Mouse (Mus musculus): Measurements from ENCODE around the gene Dnaaf1. TPM values are rescaled to one million over a fixed set of nuclear protein-coding genes. Genes with fewer than 3 reads are reported as not detected.

Gene Dnaaf1
- polyA plus RNA-seq, 1 experiment from 2014 or later, result 0.13 TPM

- no peak for DNase-seq
- Histone ChIP-seq H3K4me2 (ENCODE audit: low read length) (no peak overlapping the region), H3K36me3 (ENCODE audit: control insufficient read depth, insufficient read depth, low read length) (no peaks in the 10 kb centered on the region), H3K9ac (replicated peaks; ENCODE audit: low read length) (no peak overlapping the region), H3K4me1 (ENCODE audit: control insufficient read depth, insufficient read depth, low read length) (no peaks in the 10 kb centered on the region), H3K27ac (replicated peaks; ENCODE audit: low read depth, low read length) (no peak overlapping the region), H3K9me3 (ENCODE audit: control insufficient read depth, low read length) (no peaks in the 10 kb centered on the region), H3K4me3 (replicated peaks; ENCODE audit: low read depth, low read length) (no peak overlapping the region), H3K27me3 (ENCODE audit: control insufficient read depth, insufficient read depth, low read length) (0 out of 2 replicates have a peak, but pooled peaks cover 8% of the 10 kb centered on the region)
- WGBS, result 87% methylated on average over 5 of the region's 5 CpGs
- ATAC-seq (ENCODE audit: low FRiP score, low TSS enrichment), result no peak
Observed at GRCm38 (mm10) chr8:119580441-119581161, 5.6 kb downstream of the Dnaaf1 start.

DNA sequence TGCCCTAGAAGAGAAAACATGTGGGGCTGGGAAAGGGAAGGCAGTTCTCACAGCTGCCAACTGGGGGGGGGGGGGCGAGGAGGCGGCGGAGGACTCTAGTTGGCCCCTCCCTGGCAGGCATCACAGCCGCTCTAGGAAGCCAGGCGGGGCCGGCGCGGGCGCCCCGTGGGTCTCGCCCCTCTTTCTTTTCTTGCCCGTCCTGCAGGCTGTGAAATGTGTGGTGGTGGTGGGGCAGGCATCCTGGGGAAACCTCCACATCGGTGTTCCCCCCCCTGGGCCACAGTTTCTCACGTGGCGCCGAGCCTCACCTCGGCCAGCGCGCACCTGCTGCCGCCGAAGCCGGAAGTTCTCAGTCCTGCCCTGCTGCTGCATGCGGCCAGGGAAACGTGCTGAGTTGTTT, 10.9 kb downstream of the Dnaaf1 start:
- DNase-seq (no peak), ATAC-seq (ENCODE audit: low FRiP score, low TSS enrichment) (no peak)
- no peaks in the 10 kb centered on the region for H3K27me3 ChIP-seq (ENCODE audit: control insufficient read depth, insufficient read depth, low read length)
- WGBS, result 18% methylated on average over 24 of the region's 24 CpGs
- H3K4me2 ChIP-seq (ENCODE audit: low read length), result peak overlapping the region; percentile 50
- no peaks in the 10 kb centered on the region for H3K36me3 ChIP-seq (ENCODE audit: control insufficient read depth, insufficient read depth, low read length)
- H3K4me1 ChIP-seq (ENCODE audit: control insufficient read depth, insufficient read depth, low read length), result no peaks in the 10 kb centered on the region
- no peaks in the 10 kb centered on the region for H3K9me3 ChIP-seq (ENCODE audit: control insufficient read depth, low read length)
- H3K9ac ChIP-seq (replicated peaks; ENCODE audit: low read length), result 0 out of 2 replicates have a peak overlapping the region, but pooled peaks have one; percentile 23
- H3K4me3 ChIP-seq (replicated peaks; ENCODE audit: low read depth, low read length), result peak overlapping the region; percentile 22
- no peak overlapping the region for H3K27ac ChIP-seq (replicated peaks; ENCODE audit: low read depth, low read length)

DNA sequence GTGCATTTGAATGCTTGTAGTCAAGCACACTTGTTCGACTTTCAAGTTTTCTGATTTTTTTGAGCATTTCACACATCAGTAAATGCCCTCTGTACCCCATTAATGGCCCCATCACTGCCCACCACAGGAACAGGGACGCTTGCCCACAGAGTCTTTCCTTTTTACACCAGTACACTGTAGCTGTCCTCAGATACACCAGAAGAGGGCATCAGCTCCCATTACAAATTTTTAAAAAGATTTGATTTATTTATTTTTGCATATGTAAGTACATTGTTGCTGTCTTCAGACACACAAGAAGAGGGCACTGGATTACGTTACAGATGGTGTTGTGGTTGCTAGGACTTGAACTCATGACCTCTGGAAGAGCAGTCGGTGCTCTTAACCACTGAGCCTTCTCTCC, 13.3 kb downstream of the Dnaaf1 start:
- DNase-seq, result no peak
- Histone ChIP-seq H3K27ac (replicated peaks; ENCODE audit: low read depth, low read length) (no peak overlapping the region), H3K36me3 (ENCODE audit: control insufficient read depth, insufficient read depth, low read length) (no peaks in the 10 kb centered on the region), H3K9ac (replicated peaks; ENCODE audit: low read length) (no peak overlapping the region), H3K9me3 (ENCODE audit: control insufficient read depth, low read length) (no peaks in the 10 kb centered on the region), H3K4me2 (ENCODE audit: low read length) (no peak overlapping the region), H3K4me1 (ENCODE audit: control insufficient read depth, insufficient read depth, low read length) (no peaks in the 10 kb centered on the region), H3K27me3 (ENCODE audit: control insufficient read depth, insufficient read depth, low read length) (no peaks in the 10 kb centered on the region), H3K4me3 (replicated peaks; ENCODE audit: low read depth, low read length) (no peak overlapping the region)
- ATAC-seq (ENCODE audit: low FRiP score, low TSS enrichment), result no peak
- 67% methylated on average over 4 of the region's 4 CpGs for WGBS

- Histone ChIP-seq H3K27ac (replicated peaks; ENCODE audit: low read depth, low read length) (no peak overlapping the region), H3K4me3 (replicated peaks; ENCODE audit: low read depth, low read length) (no peak overlapping the region), H3K27me3 (ENCODE audit: control insufficient read depth, insufficient read depth, low read length) (no peaks in the 10 kb centered on the region), H3K36me3 (ENCODE audit: control insufficient read depth, insufficient read depth, low read length) (no peaks in the 10 kb centered on the region), H3K4me1 (ENCODE audit: control insufficient read depth, insufficient read depth, low read length) (no peaks in the 10 kb centered on the region), H3K9ac (replicated peaks; ENCODE audit: low read length) (no peak overlapping the region), H3K4me2 (ENCODE audit: low read length) (no peak overlapping the region), H3K9me3 (ENCODE audit: control insufficient read depth, low read length) (no peaks in the 10 kb centered on the region)
- 15% methylated on average over 10 of the region's 10 CpGs for WGBS
- ATAC-seq (ENCODE audit: low FRiP score, low TSS enrichment), result no peak
- DNase-seq, result peak; percentile 25
Observed at GRCm38 (mm10) chr8:119588844-119589243, 13.8 kb downstream of the Dnaaf1 start.

DNA sequence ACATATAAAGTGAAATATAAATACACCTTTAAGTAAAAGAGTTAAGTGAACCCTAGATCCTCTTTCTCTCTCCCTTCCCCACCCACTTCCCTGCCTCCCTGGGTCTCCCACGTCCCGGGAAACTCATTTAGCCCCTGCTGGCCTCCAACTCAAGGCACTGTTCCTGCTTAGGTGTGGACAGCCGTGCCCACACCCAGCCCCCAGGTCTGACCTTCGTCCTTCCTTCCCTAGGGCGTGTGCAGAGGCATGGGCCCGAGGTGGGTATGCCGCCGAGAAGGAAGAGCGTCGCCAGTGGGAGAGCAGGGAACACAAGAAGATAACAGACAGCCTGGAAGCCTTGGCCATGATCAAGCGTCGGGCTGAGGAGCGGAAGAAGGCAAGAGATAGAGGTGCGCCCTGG, 15.3 kb downstream of the Dnaaf1 start:
- Histone ChIP-seq H3K27me3 (ENCODE audit: control insufficient read depth, insufficient read depth, low read length) (no peaks in the 10 kb centered on the region), H3K9me3 (ENCODE audit: control insufficient read depth, low read length) (no peaks in the 10 kb centered on the region), H3K36me3 (ENCODE audit: control insufficient read depth, insufficient read depth, low read length) (no peaks in the 10 kb centered on the region), H3K4me1 (ENCODE audit: control insufficient read depth, insufficient read depth, low read length) (no peaks in the 10 kb centered on the region), H3K9ac (replicated peaks; ENCODE audit: low read length) (no peak overlapping the region), H3K4me2 (ENCODE audit: low read length) (no peak overlapping the region), H3K4me3 (replicated peaks; ENCODE audit: low read depth, low read length) (no peak overlapping the region), H3K27ac (replicated peaks; ENCODE audit: low read depth, low read length) (no peak overlapping the region)
- WGBS, result 87% methylated on average over 14 of the region's 14 CpGs
- DNase-seq (no peak), ATAC-seq (ENCODE audit: low FRiP score, low TSS enrichment) (no peak)

- DNase-seq (no peak), ATAC-seq (ENCODE audit: low FRiP score, low TSS enrichment) (no peak)
- Histone ChIP-seq H3K4me1 (ENCODE audit: control insufficient read depth, insufficient read depth, low read length) (no peaks in the 10 kb centered on the region), H3K4me2 (ENCODE audit: low read length) (no peak overlapping the region), H3K9me3 (ENCODE audit: control insufficient read depth, low read length) (no peaks in the 10 kb centered on the region), H3K27ac (replicated peaks; ENCODE audit: low read depth, low read length) (no peak overlapping the region), H3K9ac (replicated peaks; ENCODE audit: low read length) (no peak overlapping the region), H3K27me3 (ENCODE audit: control insufficient read depth, insufficient read depth, low read length) (no peaks in the 10 kb centered on the region), H3K4me3 (replicated peaks; ENCODE audit: low read depth, low read length) (no peak overlapping the region), H3K36me3 (ENCODE audit: control insufficient read depth, insufficient read depth, low read length) (peaks cover 6% of the 10 kb centered on the region; the same call in 1 of the 2 replicates)
- WGBS, result 89% methylated on average over 7 of the region's 7 CpGs
Observed at GRCm38 (mm10) chr8:119591456-119591855, 16.4 kb downstream of the Dnaaf1 start.

DNA sequence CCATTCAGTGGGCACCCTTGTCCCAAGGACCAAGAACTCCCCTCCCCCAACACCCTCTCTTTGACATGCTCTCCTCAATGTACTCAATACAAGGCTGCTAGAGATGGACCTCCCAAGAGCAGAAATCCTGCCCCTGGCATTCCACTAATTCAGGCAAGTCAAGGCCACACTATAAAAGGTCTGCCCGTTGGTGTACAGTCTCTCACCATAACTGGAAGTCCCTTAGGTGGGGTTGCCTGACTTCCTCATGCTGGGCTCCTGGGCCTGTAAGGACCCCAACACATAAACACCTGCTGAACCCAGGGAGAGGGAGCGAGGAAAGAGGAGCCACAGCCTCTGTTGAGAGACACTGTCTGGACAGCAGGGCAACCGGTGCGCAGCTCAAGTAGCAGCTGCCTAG, 28.7 kb downstream of the Dnaaf1 start:
- no peak for ATAC-seq (ENCODE audit: low FRiP score, low TSS enrichment)
- 92% methylated on average over 4 of the region's 4 CpGs for WGBS
- Histone ChIP-seq H3K9ac (replicated peaks; ENCODE audit: low read length) (peak overlapping the region; percentile 76), H3K4me1 (ENCODE audit: control insufficient read depth, insufficient read depth, low read length) (peaks cover 9% of the 10 kb centered on the region), H3K4me2 (ENCODE audit: low read length) (peak overlapping the region; percentile 89), H3K36me3 (ENCODE audit: control insufficient read depth, insufficient read depth, low read length) (peaks cover 40% of the 10 kb centered on the region), H3K27me3 (ENCODE audit: control insufficient read depth, insufficient read depth, low read length) (no peaks in the 10 kb centered on the region), H3K27ac (replicated peaks; ENCODE audit: low read depth, low read length) (no peak overlapping the region), H3K9me3 (ENCODE audit: control insufficient read depth, low read length) (no peaks in the 10 kb centered on the region), H3K4me3 (replicated peaks; ENCODE audit: low read depth, low read length) (peak overlapping the region; percentile 75; the same call in 1 of the 2 replicates)
- no peak for DNase-seq

GRCm38 (mm10) chr8:119604398-119604803, 29.4 kb downstream of the Dnaaf1 start:
- peaks cover 34% of the 10 kb centered on the region for H3K36me3 ChIP-seq (ENCODE audit: control insufficient read depth, insufficient read depth, low read length)
- no peak overlapping the region for H3K27ac ChIP-seq (replicated peaks; ENCODE audit: low read depth, low read length)
- peaks cover 9% of the 10 kb centered on the region for H3K4me1 ChIP-seq (ENCODE audit: control insufficient read depth, insufficient read depth, low read length)
- peak overlapping the region; percentile 76 for H3K9ac ChIP-seq (replicated peaks; ENCODE audit: low read length)
- H3K4me2 ChIP-seq (ENCODE audit: low read length), result peak overlapping the region; percentile 89
- H3K27me3 ChIP-seq (ENCODE audit: control insufficient read depth, insufficient read depth, low read length), result no peaks in the 10 kb centered on the region
- DNase-seq (no peak), ATAC-seq (ENCODE audit: low FRiP score, low TSS enrichment) (no peak)
- WGBS, result 46% methylated on average over 12 of the region's 12 CpGs
- peak overlapping the region; percentile 75 for H3K4me3 ChIP-seq (replicated peaks; ENCODE audit: low read depth, low read length)
- no peaks in the 10 kb centered on the region for H3K9me3 ChIP-seq (ENCODE audit: control insufficient read depth, low read length)

DNA sequence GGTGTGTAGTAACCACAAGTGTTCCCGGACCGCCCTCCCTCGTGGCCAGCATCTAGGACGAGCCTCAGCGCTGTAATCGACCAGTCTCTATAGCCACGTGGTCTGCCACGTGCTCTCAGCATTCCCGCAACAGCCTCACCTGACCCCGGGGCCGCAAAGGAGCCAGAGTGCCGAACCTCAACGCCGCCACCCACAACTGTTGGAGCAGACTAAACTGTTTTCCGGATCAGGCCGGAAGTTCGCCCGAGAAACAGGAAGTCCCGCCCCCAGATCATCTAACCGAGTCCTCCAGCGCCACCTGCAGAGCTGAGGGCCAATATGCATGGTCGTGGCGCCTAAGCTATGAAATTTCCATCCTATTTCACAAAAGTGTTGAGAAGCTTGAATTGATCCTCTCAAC, 30.0 kb downstream of the Dnaaf1 start, which contains the start of gene Taf1c:
Taf1c (minus strand) TSS at position 227 of the 400 bp plus-strand sequence.
- ATAC-seq (ENCODE audit: low FRiP score, low TSS enrichment) (peak; percentile 72; the same call in 1 of the 2 replicates), DNase-seq (peak; percentile 98)
- Histone ChIP-seq H3K4me3 (replicated peaks; ENCODE audit: low read depth, low read length) (peak within 1 kb of the TSS; percentile 75), H3K27ac (replicated peaks; ENCODE audit: low read depth, low read length) (0 out of 2 replicates have a peak within 1 kb of the TSS, but pooled peaks have one; percentile 41), H3K9ac (replicated peaks; ENCODE audit: low read length) (peak within 1 kb of the TSS; percentile 76), H3K4me2 (ENCODE audit: low read length) (peak within 1 kb of the TSS; percentile 89), H3K9me3 (ENCODE audit: control insufficient read depth, low read length) (no peaks in the 10 kb centered on the region), H3K36me3 (ENCODE audit: control insufficient read depth, insufficient read depth, low read length) (peaks cover 28% of the 10 kb centered on the region), H3K27me3 (ENCODE audit: control insufficient read depth, insufficient read depth, low read length) (no peaks in the 10 kb centered on the region), H3K4me1 (ENCODE audit: control insufficient read depth, insufficient read depth, low read length) (peaks cover 9% of the 10 kb centered on the region)
- under 1% methylated on average over 23 of the region's 23 CpGs for WGBS
